Mouse (Mus musculus) CH12.LX (cell line): ENCODE results near the gene Ccdc159. TPM values are rescaled to one million over a fixed set of nuclear protein-coding genes. Genes with fewer than 3 reads are reported as not detected.

ENCODE experiments used
- DNase-seq: peaks from one replicate; pipeline ENCODE4 v3.0.0-alpha.2; 2013; ENCODE audit errors: extremely low read depth
- H3K27ac ChIP-seq: 2 replicates; pipeline ENCODE4 v1.5.1; 2012; ENCODE audit warnings: low read depth, mild to moderate bottlenecking, control low read depth, moderate library complexity; ENCODE audit not compliant: insufficient read depth
- H3K27me3 ChIP-seq: replicated peaks from 2 replicates; pipeline ENCODE3; 2012; ENCODE audit warnings: inconsistent platforms
- H3K36me3 ChIP-seq, 2 experiments: replicated peaks in 1 of 2; 2 replicates each; pipeline versions ENCODE3 to v1.6.1; 2012; ENCODE audit warnings: inconsistent platforms in 1 of 2, low read length in 1 of 2, mild to moderate bottlenecking in 1 of 2, mixed read lengths in 1 of 2, moderate library complexity in 1 of 2; ENCODE audit not compliant: control insufficient read depth in 1 of 2, insufficient read depth in 1 of 2
- H3K4me1 ChIP-seq, 2 experiments: 2 replicates each; pipeline ENCODE4 v1.6.1; 2012; ENCODE audit warnings: inconsistent platforms in 1 of 2, moderate library complexity in 1 of 2; ENCODE audit not compliant: insufficient read depth in 2 of 2, control insufficient read depth in 1 of 2
- H3K4me2 ChIP-seq: 2 replicates; pipeline ENCODE4 v1.6.1; 2012; ENCODE audit warnings: low read depth, mild to moderate bottlenecking, control low read depth; ENCODE audit not compliant: poor library complexity, insufficient read depth, severe bottlenecking
- H3K4me3 ChIP-seq, 3 experiments: fragments of 150-350 bp in 1 of 3; sonication (generic) in 1 of 3; replicated peaks in 1 of 3; 2 replicates each; pipeline versions ENCODE3 to v1.5.1; 2011 to 2012; ENCODE audit warnings: low read depth in 2 of 3, low read length in 2 of 3, mild to moderate bottlenecking in 2 of 3, moderate library complexity in 2 of 3, control low read depth in 1 of 3, improper control_type of control experiment in 1 of 3, inconsistent platforms in 1 of 3, mixed read lengths in 1 of 3; ENCODE audit not compliant: poor library complexity in 1 of 3
- H3K79me2 ChIP-seq: replicated peaks from 2 replicates; pipeline ENCODE4 v1.6.1; 2012; ENCODE audit warnings: mild to moderate bottlenecking, moderate library complexity; ENCODE audit not compliant: control insufficient read depth, poor library complexity, insufficient read depth, severe bottlenecking; ENCODE audit errors: extremely low read depth
- H3K9ac ChIP-seq: 2 replicates; pipeline ENCODE4 v1.6.1; 2012; ENCODE audit warnings: low read depth, mild to moderate bottlenecking, control low read depth, moderate library complexity; ENCODE audit not compliant: insufficient read depth
- H3K9me3 ChIP-seq: replicated peaks from 2 replicates; pipeline ENCODE3; 2012; ENCODE audit warnings: low read length, inconsistent platforms, mixed read lengths
- CHD2 ChIP-seq: IDR thresholded peaks from 2 replicates; pipeline ENCODE4 v1.6.1; 2011; ENCODE audit warnings: low read length, improper control_type of control experiment
- CTCF ChIP-seq, 2 experiments: IDR thresholded peaks in 1 of 2; conservative IDR thresholded peaks in 1 of 2; 2 replicates each; pipeline ENCODE4 v1.5.1; 2011 to 2012; ENCODE audit warnings: low read depth in 2 of 2, low read length in 2 of 2, improper control_type of control experiment in 1 of 2, inconsistent platforms in 1 of 2, mild to moderate bottlenecking in 1 of 2, moderate library complexity in 1 of 2
- E2F4 ChIP-seq: IDR thresholded peaks from 2 replicates; pipeline ENCODE4 v1.6.1; 2011; ENCODE audit warnings: low read depth, low read length, improper control_type of control experiment; ENCODE audit not compliant: insufficient replicate concordance
- HCFC1 ChIP-seq: IDR thresholded peaks from 2 replicates; pipeline ENCODE4 v1.6.1; 2012; ENCODE audit warnings: low read depth, mild to moderate bottlenecking, inconsistent platforms, low read length, improper control_type of control experiment
- IRF4 ChIP-seq: IDR thresholded peaks from 2 replicates; pipeline ENCODE4 v1.6.1; 2014; ENCODE audit warnings: low read depth, mild to moderate bottlenecking, inconsistent platforms, low read length, improper control_type of control experiment
- JUN ChIP-seq: IDR thresholded peaks from 2 replicates; pipeline ENCODE4 v1.6.1; 2011; ENCODE audit warnings: low read depth, mild to moderate bottlenecking, low read length, improper control_type of control experiment, moderate library complexity; ENCODE audit not compliant: insufficient read depth
- JUND ChIP-seq: conservative IDR thresholded peaks from 2 replicates; pipeline ENCODE4 v1.6.1; 2011; ENCODE audit warnings: low read depth, low read length, improper control_type of control experiment
- MAFK ChIP-seq: IDR thresholded peaks from 2 replicates; pipeline ENCODE4 v1.6.1; 2011; ENCODE audit warnings: low read length, improper control_type of control experiment; ENCODE audit not compliant: insufficient replicate concordance
- MAZ ChIP-seq: IDR thresholded peaks from 2 replicates; pipeline ENCODE4 v1.6.1; 2012; ENCODE audit warnings: low read depth, mild to moderate bottlenecking, inconsistent platforms, low read length, improper control_type of control experiment, moderate library complexity
- MEF2A ChIP-seq: IDR thresholded peaks from 2 replicates; pipeline ENCODE4 v1.6.1; 2014; ENCODE audit warnings: low read depth, mild to moderate bottlenecking, inconsistent platforms, low read length, improper control_type of control experiment, borderline replicate concordance
- MXI1 ChIP-seq: IDR thresholded peaks from 2 replicates; pipeline ENCODE4 v1.6.1; 2011; ENCODE audit warnings: mild to moderate bottlenecking, low read depth, low read length, improper control_type of control experiment
- MYC ChIP-seq: IDR thresholded peaks from 2 replicates; pipeline ENCODE4 v1.6.1; 2011; ENCODE audit warnings: low read depth, mild to moderate bottlenecking, improper control_type of control experiment, low read length
- NRF1 ChIP-seq: IDR thresholded peaks from 2 replicates; pipeline ENCODE4 v1.6.1; 2014; ENCODE audit warnings: low read depth, mild to moderate bottlenecking, inconsistent platforms, low read length, improper control_type of control experiment, moderate library complexity
- RAD21 ChIP-seq: IDR thresholded peaks from 2 replicates; pipeline ENCODE4 v1.6.1; 2011; ENCODE audit warnings: low read depth, mild to moderate bottlenecking, low read length, improper control_type of control experiment, moderate library complexity
- RCOR1 ChIP-seq: conservative IDR thresholded peaks from 2 replicates; pipeline ENCODE4 v1.6.1; 2012; ENCODE audit warnings: low read depth, mild to moderate bottlenecking, inconsistent platforms, low read length, improper control_type of control experiment
- SMC3 ChIP-seq: IDR thresholded peaks from 2 replicates; pipeline ENCODE4 v1.6.1; 2011; ENCODE audit warnings: low read depth, low read length, improper control_type of control experiment
- UBTF ChIP-seq: IDR thresholded peaks from 2 replicates; pipeline ENCODE4 v1.6.1; 2012; ENCODE audit warnings: low read depth, mild to moderate bottlenecking, inconsistent platforms, low read length, improper control_type of control experiment, moderate library complexity
- USF2 ChIP-seq: conservative IDR thresholded peaks from 2 replicates; pipeline ENCODE4 v1.6.1; 2011; ENCODE audit warnings: low read depth, low read length, improper control_type of control experiment
- ZC3H11A ChIP-seq: IDR thresholded peaks from 2 replicates; pipeline ENCODE4 v1.6.1; 2012; ENCODE audit warnings: low read depth, mild to moderate bottlenecking, inconsistent platforms, low read length, improper control_type of control experiment
- ZNF384 ChIP-seq: IDR thresholded peaks from 2 replicates; pipeline ENCODE4 v1.6.1; 2012; ENCODE audit warnings: low read depth, low read length, improper control_type of control experiment, inconsistent platforms
- dilution Hi-C: fragments of 300-500 bp; cut with MboI; formaldehyde crosslinking; loops from 2 replicates; pipeline ENCODE4 v1.14.3; 2020; ENCODE audit warnings: low sequenced_read_pairs; ENCODE audit not compliant: extremely low pct_unique_long_range_greater_than_20kb, extremely low pct_ligation_motif_present
- in situ Hi-C: fragments of 300-500 bp; cut with MboI; formaldehyde crosslinking; loops from 3 replicates; pipeline ENCODE4 v1.14.3; 2019; ENCODE audit warnings: low sequenced_read_pairs, low pct_ligation_motif_present, low pct_unique_long_range_greater_than_20kb, mixed read lengths
- polyA plus RNA-seq: library from polyadenylated mRNA; unstranded; fragments of >175 nt; gene quantifications from 2 replicates; pipeline ENCODE4 v1.2.1, GENCODE M21; 2012; ENCODE audit warnings: low read depth; ENCODE audit not compliant: insufficient read length
- total RNA-seq, 2 experiments: library from RNA; depleted of rRNA; stranded (reverse); fragments of 300-350 nt in 1 of 2; fragments of >200 nt in 1 of 2; gene quantifications; 2 replicates each; pipeline ENCODE4 v1.2.3; 2012 to 2014

The Ccdc159 gene
- total and polyA plus RNA-seq, 3 experiments, result not detected

DNA sequence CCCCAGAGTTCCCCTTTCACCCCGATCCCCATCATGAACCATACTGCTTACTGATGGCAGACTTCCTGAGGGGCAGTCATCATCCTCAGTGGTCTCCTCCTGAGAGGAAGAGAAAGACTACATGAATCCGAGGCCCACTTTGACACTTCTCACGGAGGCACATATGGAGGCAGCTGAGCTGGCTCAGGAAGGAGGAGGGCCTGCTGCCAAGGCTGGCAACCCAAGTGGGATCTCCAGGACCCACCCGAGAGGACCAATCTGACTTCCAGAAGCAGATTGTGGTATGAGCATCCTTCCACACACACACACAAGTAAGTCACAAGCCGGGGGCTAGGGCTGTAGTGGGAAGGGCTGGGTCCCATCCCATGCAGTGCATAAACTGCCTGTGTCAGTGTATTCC lies 50.1 kb downstream of the Ccdc159 start:
- peaks cover 73% of the 10 kb centered on the region for H3K27me3 ChIP-seq
- dilution Hi-C loops, result no loop called here
- in situ Hi-C loops, result loop anchor here (5.0 kb wide), 1 partner anchor 180 kb away; the partner anchor contains the start of gene Pigyl
- no peak overlapping the region for H3K27ac ChIP-seq
- H3K9ac ChIP-seq, result no peak overlapping the region
- H3K79me2 ChIP-seq, result no peaks in the 10 kb centered on the region
- no peaks in the 10 kb centered on the region for H3K9me3 ChIP-seq
- no peak overlapping the region for H3K4me2 ChIP-seq
- H3K4me3 ChIP-seq, result no peak overlapping the region
- TF ChIP-seq MXI1 (no peak), RAD21 (no peak), JUND (no peak)
- H3K36me3 ChIP-seq, result no peaks in the 10 kb centered on the region
- H3K4me1 ChIP-seq, result no peaks in the 10 kb centered on the region
- no peak for DNase-seq

DNA sequence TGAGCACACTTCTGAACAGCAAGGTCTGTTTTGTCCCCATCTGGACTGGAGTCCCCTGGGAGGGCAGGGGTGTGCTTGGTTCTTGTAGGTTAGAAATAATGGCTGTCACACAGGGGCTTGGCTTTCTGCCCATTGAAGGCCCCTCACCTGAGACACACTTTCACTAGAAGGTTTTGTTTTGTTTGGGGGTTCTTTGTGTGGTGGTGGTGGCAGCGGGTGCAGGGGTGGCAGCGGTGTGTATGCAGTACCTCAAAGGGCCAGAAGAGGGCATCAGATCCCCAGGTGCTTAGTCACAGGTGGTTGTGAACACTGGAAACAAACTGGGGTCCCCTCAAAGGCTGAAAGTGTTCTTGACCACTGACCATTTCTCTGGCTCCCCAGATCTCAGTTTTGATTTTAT lies 50.7 kb downstream of the Ccdc159 start:
- in situ Hi-C loops, result loop anchor here (5.0 kb wide), 1 partner anchor 179 kb away; the partner anchor contains the start of gene Pigyl
- H3K79me2 ChIP-seq, result no peaks in the 10 kb centered on the region
- peaks cover 70% of the 10 kb centered on the region for H3K27me3 ChIP-seq
- dilution Hi-C loops, result no loop called here
- TF ChIP-seq HCFC1 (no peak), E2F4 (no peak), SMC3 (peak; percentile 51), MEF2A (no peak), MXI1 (no peak), USF2 (no peak), ZC3H11A (no peak), CTCF (conservative IDR thresholded peaks at IDR 0.05 in 1 of 2, IDR thresholded peaks at IDR 0.05 in 1 of 2; ENCODE audit: low read depth in 2 of 2, low read length in 2 of 2) (peak; percentile 42 to 68), MAZ (no peak), RAD21 (peak; percentile 55)
- TF ChIP-seq, all 38 proteins: peak for 3
- H3K9ac ChIP-seq, result no peak overlapping the region
- no peaks in the 10 kb centered on the region for H3K9me3 ChIP-seq
- DNase-seq, result peak; percentile 24
- H3K4me3 ChIP-seq, result no peak overlapping the region
- H3K4me1 ChIP-seq, result no peaks in the 10 kb centered on the region
- no peak overlapping the region for H3K4me2 ChIP-seq
- H3K36me3 ChIP-seq, result no peaks in the 10 kb centered on the region
- H3K27ac ChIP-seq, result no peak overlapping the region

DNA sequence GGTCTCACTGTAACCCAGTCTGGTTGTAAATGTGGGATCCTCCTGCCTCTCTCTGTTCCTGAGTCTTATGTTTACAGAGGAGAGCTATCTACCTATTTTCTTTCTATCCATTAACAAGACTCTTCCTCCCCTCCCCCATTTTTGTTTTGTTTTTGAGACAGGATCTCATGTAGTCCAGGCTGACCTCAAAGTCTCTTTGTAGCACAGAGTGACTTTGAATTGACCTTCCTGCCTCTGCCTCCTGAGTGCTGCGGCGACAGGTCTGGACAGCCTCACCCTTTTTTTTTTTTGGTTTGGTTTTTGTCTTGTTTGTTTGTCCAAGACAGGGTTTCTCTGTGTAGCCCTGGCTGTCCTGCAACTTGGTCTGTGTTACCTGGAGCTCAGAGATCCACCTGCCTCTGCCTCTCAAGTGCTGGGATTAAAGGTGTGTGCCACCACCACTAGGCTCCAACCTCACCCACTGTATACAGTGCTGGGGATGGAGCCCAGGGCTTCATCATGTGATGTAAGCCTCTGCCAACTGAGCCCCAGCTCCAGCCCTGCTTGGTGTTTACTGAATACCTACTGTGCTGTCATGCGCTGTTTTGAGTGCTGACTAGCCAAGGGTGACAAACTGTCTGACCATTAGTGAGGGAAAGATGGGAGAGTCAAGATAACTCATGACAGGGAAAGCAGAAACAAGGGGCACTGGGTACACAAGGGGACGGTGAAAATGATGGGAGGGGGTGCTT lies 51.3 kb downstream of the Ccdc159 start:
- H3K27me3 ChIP-seq, result peaks cover 74% of the 10 kb centered on the region
- DNase-seq, result no peak
- H3K36me3 ChIP-seq, result no peaks in the 10 kb centered on the region
- TF ChIP-seq MYC (no peak), RCOR1 (no peak), CHD2 (no peak), ZNF384 (no peak), UBTF (no peak), MAFK (no peak), E2F4 (no peak), JUN (no peak), IRF4 (no peak), NRF1 (no peak)
- no peak overlapping the region for H3K9ac ChIP-seq
- H3K4me2 ChIP-seq, result no peak overlapping the region
- H3K27ac ChIP-seq, result no peak overlapping the region
- in situ Hi-C loops, result loop anchor here (5.0 kb wide), 1 partner anchor 179 kb away; the partner anchor contains the start of gene Pigyl
- dilution Hi-C loops, result no loop called here
- no peak overlapping the region for H3K4me3 ChIP-seq
- H3K4me1 ChIP-seq, result no peaks in the 10 kb centered on the region
- H3K79me2 ChIP-seq, result no peaks in the 10 kb centered on the region
- H3K9me3 ChIP-seq, result no peaks in the 10 kb centered on the region
